Mouse (Mus musculus): ENCODE results near the gene Gpr107. TPM values are rescaled to one million over a fixed set of nuclear protein-coding genes. Genes with fewer than 3 reads are reported as not detected.
"Not testable (repeated sequence)": the region's sequence is repeated elsewhere in the genome, so short reads cannot be mapped to it uniquely, and the experiment has no call there.

Gpr107 gene
- total RNA-seq, 2 experiments from 2014 or later, result 41.7 to 47.4 TPM

DNA sequence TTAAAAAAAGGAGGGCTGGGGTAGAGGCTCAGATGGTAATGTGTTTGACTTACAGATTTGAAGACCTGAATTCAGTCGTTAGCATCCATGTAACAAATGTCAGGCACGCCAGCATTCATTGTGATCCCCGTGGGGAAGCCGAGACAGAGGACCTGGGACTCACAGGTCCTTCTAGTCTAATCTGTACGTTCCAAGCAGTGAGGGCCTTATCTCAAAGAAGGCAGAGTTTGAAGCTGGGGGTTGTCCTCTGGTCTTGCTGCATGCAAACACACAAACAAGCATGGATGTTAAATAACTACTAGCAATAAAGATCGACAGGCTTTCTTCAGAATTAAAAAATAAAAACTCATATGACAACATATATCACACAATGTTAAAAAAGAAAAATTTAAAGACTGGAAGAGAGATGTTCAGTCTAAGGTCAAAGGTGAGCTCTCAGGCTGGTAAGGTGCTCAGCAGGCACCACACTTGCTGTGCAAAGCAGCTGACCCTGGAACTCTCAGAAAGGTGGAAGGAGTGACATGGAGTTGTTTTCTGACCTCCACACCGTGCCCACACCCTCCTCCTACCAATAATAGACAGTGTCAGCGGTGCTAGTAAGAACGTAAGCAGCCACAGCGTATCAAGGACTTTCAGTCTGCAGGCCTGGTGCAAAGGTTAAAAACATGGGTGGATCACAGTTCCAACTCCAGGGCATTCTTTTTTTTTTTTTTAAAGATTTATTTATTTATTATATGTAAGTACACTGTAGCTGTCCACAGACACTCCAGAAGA, 8.2 kb downstream of the Gpr107 start:
- no peak for DNase-seq

DNA sequence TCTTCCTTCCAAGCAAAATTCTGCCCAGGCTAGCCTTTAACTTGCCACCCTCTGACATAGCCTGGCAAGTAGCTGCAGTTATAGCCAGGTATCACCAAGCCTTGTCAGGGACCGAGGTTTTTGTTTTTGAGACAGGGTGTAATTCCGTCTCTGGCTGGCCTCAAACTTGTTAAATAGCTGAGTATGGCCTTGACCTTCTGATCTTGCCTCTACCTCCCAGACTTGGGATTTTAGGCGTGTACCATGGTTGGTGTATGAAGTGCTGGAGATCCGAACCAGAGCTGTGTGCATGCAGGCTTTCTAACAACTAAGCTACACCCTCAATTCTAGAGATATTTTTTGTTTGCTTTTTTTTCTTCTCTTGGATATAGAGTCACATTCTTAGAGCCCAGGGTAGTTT, 9.5 kb downstream of the Gpr107 start:
- DNase-seq, result no peak

DNA sequence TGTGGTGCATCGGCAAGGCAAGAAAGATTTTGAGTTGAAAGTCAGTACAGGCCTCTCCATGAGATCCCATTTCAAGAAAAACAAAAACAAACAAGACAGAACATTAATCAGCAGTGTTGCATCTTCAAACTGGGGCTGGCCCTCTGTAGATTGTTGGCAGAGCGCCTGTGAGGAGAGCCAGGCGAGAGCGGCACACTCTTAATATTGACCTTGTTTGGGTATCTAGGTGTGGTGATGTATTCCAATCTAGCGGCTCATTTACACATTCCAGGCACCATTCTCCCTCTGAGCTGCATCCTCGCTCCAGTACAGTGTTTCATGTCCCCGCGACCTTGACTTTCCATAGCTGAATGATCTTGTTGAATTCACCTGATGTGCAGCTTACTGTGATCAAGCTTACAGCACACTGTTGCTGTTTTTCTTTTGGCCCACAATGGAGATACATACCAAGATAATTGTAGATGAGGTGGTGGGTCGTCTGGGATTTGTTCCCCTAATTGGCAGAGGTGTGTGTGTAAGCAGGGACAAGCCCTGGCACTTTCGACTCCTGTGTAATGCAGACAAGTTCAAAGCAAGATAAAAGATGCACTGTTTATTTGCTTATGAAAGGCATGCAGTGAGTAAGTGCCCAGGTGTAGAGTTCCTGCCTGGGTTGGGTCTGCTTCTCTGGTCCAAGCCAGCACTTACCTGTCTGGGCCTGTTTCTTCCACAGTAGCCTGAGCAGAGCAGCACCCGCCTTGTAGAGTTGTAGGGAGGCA, 11.4 kb downstream of the Gpr107 start:
- no peak for DNase-seq

DNA sequence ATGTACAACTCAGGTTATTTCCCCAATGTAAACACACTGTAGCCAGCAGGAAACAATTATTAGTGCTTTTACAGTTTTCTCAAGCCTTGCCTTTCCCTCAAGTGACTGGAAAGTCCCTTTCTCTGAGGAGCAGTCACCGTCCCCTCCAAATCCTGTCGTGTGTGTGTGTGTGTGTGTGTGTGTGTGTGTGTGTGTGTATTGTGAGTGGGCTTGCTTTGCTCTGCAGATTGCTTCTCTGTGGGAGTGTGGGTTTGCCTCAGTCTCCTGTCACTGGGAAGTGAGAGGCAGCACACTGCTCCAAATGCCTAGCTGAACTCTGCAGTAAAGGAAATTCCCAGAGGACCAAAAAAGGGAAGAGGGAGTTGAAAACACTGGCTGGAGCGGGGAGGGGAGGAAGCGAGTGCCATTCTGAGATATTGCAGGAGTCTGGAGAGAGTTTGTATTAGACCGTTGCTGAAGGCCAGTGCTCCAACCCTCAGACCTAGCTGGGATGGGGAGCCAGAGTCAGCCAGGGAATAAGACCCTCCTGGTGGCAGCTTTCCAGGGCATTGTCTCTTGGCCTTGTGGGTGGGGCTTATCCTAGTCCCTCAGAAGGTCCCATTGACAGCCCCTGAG, 12.8 kb downstream of the Gpr107 start:
- DNase-seq, result peak; percentile 25 to 26

DNA sequence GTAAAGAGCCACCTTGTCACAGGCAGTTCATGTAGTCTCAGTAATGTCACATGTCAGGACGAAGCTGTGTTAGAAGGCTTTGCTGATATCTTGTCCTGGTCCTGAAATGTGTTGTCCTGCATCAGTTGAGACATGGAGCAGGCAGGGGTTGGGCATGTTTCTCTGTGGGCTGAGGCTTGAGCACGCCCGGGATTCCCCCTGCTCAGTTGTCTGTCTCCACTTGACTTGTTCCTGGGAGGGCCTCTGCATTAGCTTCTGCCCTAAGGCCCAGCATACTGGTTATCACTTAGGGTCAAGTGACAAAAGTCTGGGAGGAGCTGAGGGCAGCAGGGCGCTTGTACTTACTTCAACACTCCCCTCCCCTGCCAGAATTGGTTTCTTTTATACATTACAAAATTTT, 13.4 kb downstream of the Gpr107 start:
- DNase-seq, result no peak

DNA sequence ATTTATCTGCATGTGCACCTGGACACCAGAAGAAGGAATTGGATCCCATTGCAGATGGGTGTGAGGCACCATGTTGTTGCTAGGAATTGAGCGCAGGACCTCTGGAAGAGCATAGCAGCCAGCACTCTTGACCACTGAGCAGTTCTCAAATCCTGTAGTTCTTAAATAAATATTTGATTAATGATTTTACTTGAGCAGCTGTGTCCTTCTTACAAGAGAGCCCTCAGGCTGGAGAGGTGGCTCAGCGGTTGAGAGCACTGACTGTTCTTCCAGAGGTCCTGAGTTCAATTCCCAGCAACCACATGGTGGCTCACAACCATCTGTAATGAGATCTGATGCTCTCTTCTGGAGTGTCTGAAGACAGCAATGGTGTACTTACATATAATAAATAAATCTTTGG, 15.5 kb downstream of the Gpr107 start:
- not testable (repeated sequence) for DNase-seq

DNA sequence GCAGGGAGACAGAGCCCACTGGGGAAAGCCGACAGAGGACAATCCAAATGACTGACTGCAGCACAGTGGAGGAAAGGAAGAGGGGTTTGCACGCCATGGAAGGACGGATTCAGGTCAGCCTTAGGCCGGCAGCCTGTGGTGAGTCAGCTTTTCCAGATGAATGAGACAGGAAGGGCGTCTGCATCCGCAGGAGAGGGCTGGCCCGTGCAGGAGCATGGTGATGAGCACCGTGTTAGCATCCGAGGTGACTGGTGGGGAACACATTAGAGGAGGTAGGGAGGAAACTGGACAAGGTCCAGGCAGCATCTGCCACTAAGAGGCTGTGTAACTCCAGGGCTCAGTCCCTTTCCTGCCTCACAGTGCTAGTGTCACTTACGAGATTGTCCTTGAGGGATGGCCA, 16.9 kb downstream of the Gpr107 start:
- DNase-seq, result no peak

DNA sequence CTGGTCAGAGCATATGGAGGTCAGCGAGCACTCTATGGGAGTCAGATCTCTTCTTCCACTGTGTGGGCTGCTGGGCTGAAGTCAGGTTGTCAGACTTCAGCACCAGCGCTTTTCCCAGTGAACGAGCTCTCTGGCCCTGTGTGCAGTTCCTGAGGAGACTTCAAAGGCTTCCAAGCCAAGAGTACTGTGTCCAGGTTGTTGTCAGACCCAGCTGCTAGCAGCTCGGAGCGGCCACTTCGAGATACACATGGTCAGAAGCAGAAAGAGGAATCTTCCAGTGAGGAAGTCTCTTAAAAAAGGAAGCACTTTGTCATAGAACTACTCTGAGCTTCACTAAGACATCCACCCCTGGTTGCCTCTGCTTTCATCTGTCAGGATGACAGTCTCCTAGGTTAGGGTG, 18.0 kb downstream of the Gpr107 start:
- DNase-seq, result no peak

DNA sequence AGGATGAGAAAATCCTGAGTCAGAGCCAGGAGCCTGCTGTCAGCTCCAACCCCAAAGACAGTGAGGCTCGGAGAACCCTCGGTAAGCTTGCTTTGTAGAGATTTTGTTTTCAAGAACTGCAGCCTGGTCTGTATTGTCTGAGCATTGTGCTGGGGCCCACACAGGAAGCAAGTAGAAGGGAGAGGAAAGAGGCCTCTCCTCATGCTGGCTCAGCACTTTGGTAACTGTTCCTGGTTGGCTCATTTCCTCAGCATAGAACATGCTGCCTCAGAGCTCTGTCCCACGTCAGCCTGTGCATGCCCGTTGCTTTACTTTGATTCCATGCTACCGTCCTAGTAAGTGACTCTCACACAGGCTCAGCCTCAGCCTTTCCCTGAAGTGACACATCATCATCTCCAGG, 19.9 kb downstream of the Gpr107 start:
- no peak for DNase-seq

DNA sequence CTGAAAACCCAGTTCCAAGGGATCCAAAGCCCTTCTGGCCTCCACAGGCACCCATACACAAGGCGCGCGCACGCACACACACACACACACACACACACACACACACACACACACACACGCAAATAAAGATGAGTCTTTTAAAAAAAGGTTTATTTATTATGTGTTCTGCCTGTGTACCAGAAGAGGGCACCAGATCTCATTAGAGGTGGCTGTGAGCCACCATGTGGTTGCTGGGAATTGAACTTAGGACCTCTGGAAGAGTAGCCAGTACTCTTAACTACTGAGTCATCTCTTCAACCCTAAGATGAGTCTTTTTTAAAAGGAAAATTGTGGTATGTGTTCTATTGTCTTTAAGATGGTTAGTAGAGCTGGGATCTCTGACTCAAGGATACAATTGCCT, 20.4 kb downstream of the Gpr107 start:
- no peak for DNase-seq

DNA sequence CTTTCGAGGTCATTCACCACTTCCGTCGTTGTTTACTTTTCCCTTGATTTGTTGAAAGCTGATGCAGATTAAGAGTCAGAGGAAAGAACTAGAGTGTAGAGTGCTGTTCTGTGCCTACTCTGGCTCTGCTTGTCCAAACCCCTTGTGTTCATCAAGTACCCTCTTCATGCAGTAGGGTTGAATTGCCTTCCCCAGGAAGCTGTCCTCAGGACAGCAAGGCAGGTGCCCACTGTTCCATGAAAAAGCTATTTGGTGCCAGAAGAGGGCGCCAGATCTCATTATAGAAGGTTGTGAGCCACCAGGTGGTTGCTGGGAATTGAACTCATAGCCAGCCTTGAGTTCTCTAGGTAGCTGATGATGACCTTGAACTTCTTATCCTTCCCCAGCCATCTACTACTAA, 21.2 kb downstream of the Gpr107 start:
- no peak for DNase-seq

DNA sequence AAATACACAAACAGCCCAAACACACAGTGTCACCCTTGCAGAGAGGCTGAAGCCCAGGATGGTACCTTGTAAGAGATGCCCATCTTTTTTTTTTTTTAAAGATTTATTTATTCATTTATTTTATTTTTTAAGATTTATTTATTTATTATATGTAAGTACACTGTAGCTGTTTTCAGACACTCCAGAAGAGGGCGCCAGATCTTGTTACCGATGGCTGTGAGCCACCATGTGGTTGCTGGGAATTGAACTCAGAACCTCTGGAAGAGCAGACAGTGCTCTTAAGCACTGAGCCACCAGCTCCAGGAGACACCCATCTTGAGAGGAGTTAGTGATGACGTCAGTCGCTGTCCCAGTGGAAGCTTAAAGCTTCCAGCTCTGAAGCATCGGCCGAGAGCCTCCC, 26.5 kb downstream of the Gpr107 start:
- not testable (repeated sequence) for DNase-seq

DNA sequence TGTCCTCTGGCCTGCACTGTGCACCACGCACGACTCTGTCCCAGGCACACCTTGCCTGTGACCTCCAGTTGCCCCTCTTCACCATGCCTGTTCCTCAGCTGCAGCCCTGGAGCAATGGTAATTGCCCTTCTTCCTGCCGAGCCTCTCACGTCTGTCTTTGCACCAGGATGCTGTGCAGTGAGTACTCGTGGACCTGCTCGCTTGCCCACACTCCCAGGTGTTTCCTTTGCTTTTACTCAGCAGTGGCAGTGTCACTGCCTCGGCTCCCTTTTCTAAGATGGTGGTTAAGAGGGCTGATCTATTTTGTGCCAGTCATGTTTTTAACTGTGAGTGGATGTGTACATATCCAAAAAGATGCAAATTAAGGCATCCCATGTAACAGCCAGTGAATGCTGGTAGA, 27.4 kb downstream of the Gpr107 start:
- no peak for DNase-seq

DNA sequence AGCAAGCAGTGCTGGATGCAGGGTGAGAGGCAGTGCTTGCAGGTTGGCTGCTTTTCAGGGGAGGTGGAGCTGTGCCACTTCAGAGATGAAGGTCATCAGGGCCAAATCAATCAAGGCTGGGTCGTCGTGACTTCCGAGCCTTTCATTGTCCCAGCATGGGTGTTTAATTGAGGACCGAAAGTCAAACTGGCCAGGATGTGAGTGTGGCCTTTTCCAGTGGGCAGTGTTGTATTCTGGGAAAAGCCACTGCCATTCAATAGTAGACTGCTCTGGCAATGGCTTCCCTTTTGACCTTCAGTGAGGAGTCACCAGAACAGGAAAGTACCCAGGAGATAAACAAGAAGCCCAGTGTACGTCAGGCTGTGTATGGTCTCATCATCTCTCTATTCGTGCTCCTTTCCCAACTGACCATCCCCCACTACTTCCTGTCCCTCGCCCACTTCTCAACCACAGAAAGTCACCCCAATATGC, 28.0 kb downstream of the Gpr107 start:
- no peak for DNase-seq

DNA sequence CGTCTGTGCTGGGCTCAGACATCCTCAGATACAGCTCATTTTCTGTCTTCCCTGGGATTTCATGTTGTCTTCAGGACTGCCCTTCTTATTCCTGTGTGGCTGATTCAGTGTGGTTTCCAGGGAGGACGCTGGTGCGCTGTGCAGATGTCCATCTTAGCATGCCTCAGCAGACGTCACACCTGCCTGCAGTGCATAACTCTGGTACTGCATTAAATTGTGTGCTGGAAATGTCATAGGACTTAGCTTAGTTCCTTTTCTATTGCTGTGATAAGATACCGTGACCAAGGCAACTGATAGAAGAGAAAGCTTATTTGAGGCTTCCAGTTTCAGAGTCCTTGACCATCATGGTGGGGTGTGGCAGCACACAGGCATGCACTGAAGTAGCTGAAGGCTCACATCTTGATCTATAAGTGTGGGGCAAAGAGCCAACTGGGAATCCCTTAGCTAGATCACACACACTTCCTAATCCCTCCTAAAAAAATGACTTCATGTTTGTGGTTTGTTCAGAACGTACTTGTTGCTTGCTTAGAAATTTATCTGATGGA, 30.7 kb downstream of the Gpr107 start:
- DNase-seq, result no peak

DNA sequence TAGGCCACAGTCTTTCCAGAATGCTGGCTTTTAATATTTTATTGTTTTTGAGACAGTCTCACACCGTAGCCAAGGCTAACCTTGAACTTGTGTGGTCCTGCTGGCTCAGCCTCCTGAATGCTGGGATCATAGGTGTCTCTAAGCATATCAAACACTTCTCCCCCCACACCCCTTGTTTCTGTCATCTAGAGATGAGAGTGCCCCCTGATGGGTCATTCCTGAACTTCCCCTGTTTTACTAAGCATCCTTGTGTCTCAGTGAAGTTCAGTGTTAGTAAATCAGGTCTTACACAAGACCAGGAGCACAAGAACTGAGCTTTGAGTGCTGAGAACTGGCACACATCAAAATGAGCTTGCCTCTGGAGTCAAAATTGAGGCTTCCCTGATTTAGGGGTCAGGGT, 31.7 kb downstream of the Gpr107 start:
- DNase-seq, result no peak

DNA sequence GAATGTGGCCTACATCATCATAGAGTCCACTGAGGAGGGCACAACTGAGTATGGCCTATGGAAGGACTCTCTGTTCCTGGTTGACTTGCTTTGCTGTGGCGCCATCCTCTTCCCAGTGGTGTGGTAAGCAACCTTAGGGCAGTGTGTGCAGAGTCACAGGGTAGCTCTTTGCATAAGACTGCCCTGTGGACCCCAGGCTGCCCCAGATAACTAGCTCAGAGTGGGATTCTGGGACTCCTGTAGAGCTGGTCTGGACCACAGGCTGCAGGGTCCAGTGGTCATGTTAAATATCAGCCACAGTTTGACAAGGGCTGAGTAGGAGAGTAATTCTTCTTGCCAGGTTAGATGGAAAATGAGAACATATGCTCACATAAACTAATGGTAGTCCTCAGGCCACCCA, 36.6 kb downstream of the Gpr107 start:
- no peak for DNase-seq

DNA sequence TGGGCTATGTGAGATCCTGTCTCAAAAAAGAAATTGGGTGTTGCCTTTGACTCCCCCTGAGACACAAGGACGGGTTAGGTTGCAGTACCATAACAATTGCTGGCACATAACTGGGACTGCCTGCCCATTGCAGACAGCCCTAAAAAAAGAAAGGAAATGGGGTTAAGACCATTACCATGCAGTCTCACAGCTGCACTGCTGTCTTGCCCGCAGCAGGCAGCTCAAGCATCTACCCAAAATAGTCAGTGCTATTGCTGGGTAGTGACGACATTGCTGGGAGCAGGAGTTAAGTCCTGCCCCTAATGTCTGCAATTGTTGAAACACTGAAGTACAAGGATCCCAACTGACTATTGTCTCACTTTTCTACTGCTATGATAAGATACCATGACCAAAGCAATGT, 37.5 kb downstream of the Gpr107 start:
- DNase-seq, result no peak

DNA sequence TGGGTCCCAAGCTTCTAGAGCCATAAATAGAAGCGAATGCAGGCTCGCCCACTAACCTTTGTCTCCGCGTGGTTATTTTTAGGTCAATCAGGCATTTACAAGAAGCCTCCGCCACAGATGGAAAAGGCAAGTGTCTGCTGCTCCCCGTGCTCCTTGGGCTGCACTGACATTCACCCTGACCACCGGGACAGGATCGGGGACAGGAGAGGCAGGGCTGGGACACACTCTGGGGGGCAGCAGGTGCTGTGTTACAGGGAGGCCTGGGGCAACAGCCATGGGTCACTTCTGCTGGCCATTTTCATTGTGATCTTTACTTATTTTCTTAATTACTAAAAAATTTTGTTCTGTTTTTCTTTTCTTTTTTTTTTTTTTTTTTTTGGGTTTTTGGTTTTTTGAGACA, 39.6 kb downstream of the Gpr107 start:
- no peak for DNase-seq

DNA sequence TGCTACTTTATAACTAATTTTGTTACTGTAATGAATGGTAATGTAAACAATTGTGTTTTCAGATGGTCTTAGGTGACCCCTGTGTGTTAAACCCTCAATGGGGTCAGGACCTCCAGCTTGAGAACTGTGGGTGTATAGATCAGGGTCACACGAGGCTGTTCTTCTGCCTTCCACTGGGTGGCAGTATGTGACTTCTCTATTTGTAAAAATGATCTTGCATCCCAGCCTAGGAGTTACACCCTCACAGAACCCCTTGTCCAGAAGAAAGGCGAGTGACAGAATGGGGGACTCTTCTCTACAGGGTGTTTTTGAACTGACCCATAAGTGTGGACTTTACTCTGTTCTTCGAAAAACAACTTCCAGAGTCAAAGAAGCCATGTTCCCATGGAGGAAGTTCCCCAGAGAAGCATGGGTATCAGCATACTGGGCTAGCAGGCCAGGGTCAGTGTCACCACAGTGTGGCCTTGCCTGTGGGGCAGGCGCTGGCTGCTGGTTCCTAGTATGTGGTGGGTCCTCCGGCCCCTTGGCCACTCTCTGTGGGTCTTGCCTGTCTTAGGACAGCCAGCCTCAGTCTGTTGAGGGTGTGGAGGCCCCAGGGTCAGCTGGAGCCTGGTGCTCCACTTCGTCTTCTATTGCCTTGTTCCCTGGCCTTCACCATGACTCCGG, 42.4 kb downstream of the Gpr107 start:
- no peak for DNase-seq

DNA sequence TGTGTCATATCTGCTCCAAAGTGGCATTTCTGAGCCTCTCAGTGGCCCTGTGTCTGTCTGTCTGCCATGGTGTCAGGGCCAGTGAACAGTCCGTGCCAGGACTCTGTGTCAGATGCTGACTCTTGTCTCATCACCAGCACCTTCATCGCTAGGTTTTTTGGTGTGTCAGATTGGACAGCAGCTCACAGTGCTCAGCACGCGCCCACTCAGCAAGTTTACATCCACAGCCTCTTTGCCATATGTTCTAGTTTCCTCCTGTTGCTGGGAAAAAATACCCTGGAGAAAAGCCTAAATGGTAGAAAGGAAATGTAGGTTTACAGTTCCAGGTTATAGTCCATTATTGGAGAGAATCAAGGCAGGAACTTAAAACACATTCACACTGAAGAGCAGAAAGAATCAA, 46.5 kb downstream of the Gpr107 start:
- DNase-seq, result no peak

DNA sequence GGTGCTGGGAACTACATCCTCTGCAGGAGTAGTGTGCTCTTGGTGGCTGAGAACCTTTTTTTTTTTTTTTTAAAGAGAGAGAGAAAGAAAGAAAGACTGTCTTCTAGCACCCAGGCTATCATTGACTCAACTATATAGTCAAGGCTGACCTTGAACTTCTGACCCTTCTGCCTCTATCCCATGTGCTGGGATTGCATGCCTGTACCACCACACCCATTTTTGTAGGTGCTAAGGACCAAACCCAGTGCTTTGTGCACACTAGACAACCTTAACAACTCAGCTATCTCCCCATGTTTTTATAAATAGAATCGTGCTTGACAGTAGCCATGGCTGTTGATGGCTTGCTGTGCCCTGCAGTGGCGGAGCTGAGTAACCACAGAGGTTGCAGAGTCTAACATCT, 47.9 kb downstream of the Gpr107 start:
- no peak for DNase-seq

DNA sequence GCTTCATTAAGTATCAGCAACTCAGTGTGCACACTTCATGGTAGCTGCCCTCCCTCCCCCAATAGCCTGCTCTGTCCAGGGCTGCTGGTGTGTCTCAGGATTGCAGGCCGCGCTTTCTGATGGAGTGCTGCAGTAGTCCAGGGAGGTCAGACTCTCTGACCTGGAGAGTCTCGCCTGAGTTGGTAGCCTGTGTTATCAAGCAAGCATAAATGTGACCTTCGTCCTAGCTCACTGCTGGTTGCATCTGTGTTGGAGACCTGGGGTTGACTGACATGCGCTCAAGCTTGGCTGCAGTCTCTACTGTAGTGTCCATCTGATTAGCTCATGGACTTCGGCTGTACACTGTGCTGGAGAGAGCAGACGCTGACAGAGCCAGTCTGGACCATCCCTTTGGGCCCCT, 49.7 kb downstream of the Gpr107 start:
- DNase-seq, result no peak
